Mouse (Mus musculus) splenic B cell, adult 2 months (primary cell): Measurements from ENCODE around the gene Klk11.

Experiments used
- DNase-seq: peaks from one replicate; pipeline ENCODE4 v3.0.0-alpha.2; 2011; ENCODE audit warnings: low read depth, low spot score
- H3K27me3 ChIP-seq: 2 replicates; pipeline ENCODE4 v1.6.1; 2012; ENCODE audit warnings: mild to moderate bottlenecking, low read length, moderate library complexity, mixed read lengths; ENCODE audit not compliant: control insufficient read depth, poor library complexity, insufficient read depth, severe bottlenecking
- H3K36me3 ChIP-seq: 2 replicates; pipeline ENCODE4 v1.6.1; 2012; ENCODE audit warnings: mild to moderate bottlenecking, low read length, moderate library complexity, mixed read lengths; ENCODE audit not compliant: control insufficient read depth, poor library complexity, insufficient read depth, severe bottlenecking

Gene Klk11

GRCm38 (mm10) chr7:43824199-43824598 is 49.8 kb downstream of the Klk11 start, which contains the start of gene Klk6:
TSS of gene Klk6 (plus strand) at chr7:43824499.
- Histone ChIP-seq H3K36me3 (no peaks in the 10 kb centered on the region), H3K27me3 (no peaks in the 10 kb centered on the region)
- no peak for DNase-seq

- DNase-seq, result no peak
- Histone ChIP-seq H3K27me3 (no peaks in the 10 kb centered on the region), H3K36me3 (no peaks in the 10 kb centered on the region)
Observed at GRCm38 (mm10) chr7:43826056-43826455, 51.7 kb downstream of the Klk11 start.

GRCm38 (mm10) chr7:43827706-43828105 is 53.3 kb downstream of the Klk11 start:
- Histone ChIP-seq H3K36me3 (no peaks in the 10 kb centered on the region), H3K27me3 (no peaks in the 10 kb centered on the region)
- DNase-seq, result no peak
